Mouse (Mus musculus) brain, embryonic 14.5 days (tissue): ENCODE measurements around the gene Haus3.

Experiments
- CTCF ChIP-seq: fragments of 200-500 bp; IDR thresholded peaks from 2 replicates; pipeline ENCODE4 v1.5.1; 2012; ENCODE audit warnings: inconsistent platforms, mild to moderate bottlenecking, moderate library complexity, borderline replicate concordance; ENCODE audit not compliant: insufficient read depth, insufficient read length; ENCODE audit errors: extremely low read depth
- POLR2A ChIP-seq: fragments of 200-500 bp; IDR thresholded peaks from 2 replicates; pipeline ENCODE4 v1.6.1; 2012; ENCODE audit warnings: mild to moderate bottlenecking, inconsistent platforms, borderline replicate concordance; ENCODE audit not compliant: poor library complexity, insufficient read depth, insufficient read length, severe bottlenecking; ENCODE audit errors: extremely low read depth

GRCm38 (mm10) chr5:34186961-34187391 is 17.6 kb upstream of the Haus3 start:
- TF ChIP-seq CTCF (no peak), POLR2A (no peak)
